ENCODE assay signal across 8 mouse cellular contexts in genomic region chr4:119667454-119667853, GRCm38 (mm10). TPM values are rescaled to one million over a fixed set of nuclear protein-coding genes. Genes with fewer than 3 reads are reported as not detected.
DNase-seq lines count a peak whose midpoint lies in the region; ATAC-seq lines count a peak whose summit lies in the region.

No protein-coding gene starts in this region.

- ATAC-seq in hindbrain, embryonic 12.5 days (ENCODE audit: low FRiP score) = peak; percentile 3; the same call in 1 of the 2 replicates

- no peaks in the 10 kb centered on the region for H3K27me3 ChIP-seq in hindbrain, embryonic 12.5 days

- H3K4me3 ChIP-seq in hindbrain, embryonic 12.5 days = no peak overlapping the region

- H3K9me3 ChIP-seq in hindbrain, embryonic 12.5 days (replicated peaks) = no peaks in the 10 kb centered on the region

- H3K9ac ChIP-seq in hindbrain, embryonic 12.5 days = no peak overlapping the region

- whole genome bisulfite sequencing in hindbrain, embryonic 12.5 days = 29% methylated on average over 5 of the region's 5 CpGs

- peaks cover 8% of the 10 kb centered on the region for H3K4me1 ChIP-seq in hindbrain, embryonic 12.5 days

- H3K36me3 ChIP-seq in hindbrain, embryonic 12.5 days = no peaks in the 10 kb centered on the region

- H3K27ac ChIP-seq in hindbrain, embryonic 12.5 days = no peak overlapping the region

- peak; percentile 42 to 52 for DNase-seq in cerebellum, adult 18-20 months
- DNase-seq in cerebellum, adult 11-12 months = no peak
- peak; percentile 27 to 38 for DNase-seq in spleen, postnatal 36 days (ENCODE audit: low spot score in 2 of 2)
- no peak for DNase-seq in spleen, postnatal 4 days (ENCODE audit: low spot score in 2 of 2)
- DNase-seq in cerebellum, postnatal 14 days = peak; percentile 72 to 73
- peak; percentile 58 for DNase-seq in lung, postnatal 10 days
- DNase-seq in thymus, postnatal 0 days (ENCODE audit: low spot score) = peak; percentile 51

- no peak overlapping the region for H3K4me2 ChIP-seq in hindbrain, embryonic 12.5 days (replicated peaks)

RNA-seq across cellular contexts. Expression of gene Guca2b, which starts 8.7 kb away (rescaled TPM):
- polyA plus RNA-seq in hindbrain, embryonic 12.5 days (2016; fragmentation: Nextera tagmentation; extraction: Ambion mirVana) = not detected in 2 replicates
- polyA plus RNA-seq in thymus, postnatal 0 days (2015; fragmentation: Nextera tagmentation; extraction: Ambion mirVana) = 0.68 and 1.1 TPM in 2 replicates

RNA-seq across cellular contexts. Expression of gene Guca2a, which starts 29.9 kb away (rescaled TPM):
- polyA plus RNA-seq in hindbrain, embryonic 12.5 days (2016; fragmentation: Nextera tagmentation; extraction: Ambion mirVana) = not detected in 2 replicates
- polyA plus RNA-seq in thymus, postnatal 0 days (2015; fragmentation: Nextera tagmentation; extraction: Ambion mirVana) = 0.69 TPM in 1 of 2 replicates, not detected in the other

Comparison
In these comparisons a context has a peak if more than half of its experiments do, and no peak if none do; other contexts are left out.
1. DNase-seq: peak in cerebellum, adult 18-20 months (2 of 2), spleen, postnatal 36 days (2 of 2), cerebellum, postnatal 14 days (2 of 2), lung, postnatal 10 days (single experiment) and thymus, postnatal 0 days (single experiment); none in cerebellum, adult 11-12 months (single experiment) and spleen, postnatal 4 days (0 of 2).